Mouse (Mus musculus) monocyte, adult 2 months (primary cell): Measurements from ENCODE around the gene Gm5767.
A peak's percentile ranks its signal among the peaks of the same experiment; 100 is the strongest.

Experiments used
- DNase-seq, 2 experiments: peaks; one replicate each; pipeline ENCODE4 v3.0.0; 2022; ENCODE audit warnings: low spot score in 2 of 2, low read depth in 1 of 2

Gm5767 gene

GRCm38 (mm10) chr16:8669432-8669831 lies 11.1 kb upstream of the Gm5767 start:
- no peak for DNase-seq

GRCm38 (mm10) chr16:8670041-8671035 lies 10.2 kb upstream of the Gm5767 start:
- DNase-seq, result no peak

- peak; percentile 75 to 80 for DNase-seq
These were observed 8.8 kb upstream of the Gm5767 start, which contains the start of gene Carhsp1 for GRCm38 (mm10) chr16:8671551-8672349. Gene Carhsp1, minus strand, starts transcription at chr16:8672155.

GRCm38 (mm10) chr16:8672350-8672687 lies 8.3 kb upstream of the Gm5767 start:
- DNase-seq, result no peak

- DNase-seq, result no peak
These were observed 7.8 kb upstream of the Gm5767 start for GRCm38 (mm10) chr16:8672811-8673210.

- no peak for DNase-seq
These were observed 7.2 kb upstream of the Gm5767 start for GRCm38 (mm10) chr16:8673343-8673742.

GRCm38 (mm10) chr16:8674165-8674564 lies 6.4 kb upstream of the Gm5767 start:
- DNase-seq, result peak in 1 of 2 experiments; percentile 61

GRCm38 (mm10) chr16:8675559-8675958 lies 5.0 kb upstream of the Gm5767 start:
- DNase-seq, result no peak

- DNase-seq, result no peak
These were observed 4.3 kb upstream of the Gm5767 start for GRCm38 (mm10) chr16:8676228-8676627.

GRCm38 (mm10) chr16:8676800-8677199 lies 3.8 kb upstream of the Gm5767 start:
- peak in 1 of 2 experiments; percentile 33 for DNase-seq

GRCm38 (mm10) chr16:8678035-8678434 lies 2.5 kb upstream of the Gm5767 start:
- no peak for DNase-seq

GRCm38 (mm10) chr16:8678676-8679075 lies 1.9 kb upstream of the Gm5767 start:
- no peak for DNase-seq

- no peak for DNase-seq
These were observed 790 bp upstream of the Gm5767 start for GRCm38 (mm10) chr16:8679780-8680179.

GRCm38 (mm10) chr16:8685087-8685486 lies 4.5 kb downstream of the Gm5767 start:
- DNase-seq, result no peak

GRCm38 (mm10) chr16:8686121-8686870 lies 5.7 kb downstream of the Gm5767 start:
- peak; percentile 42 to 52 for DNase-seq

GRCm38 (mm10) chr16:8686871-8687535 lies 6.4 kb downstream of the Gm5767 start:
- no peak for DNase-seq

- DNase-seq, result no peak
These were observed 7.1 kb downstream of the Gm5767 start for GRCm38 (mm10) chr16:8687559-8688112.

GRCm38 (mm10) chr16:8689979-8690656 lies 9.5 kb downstream of the Gm5767 start:
- no peak for DNase-seq

- no peak for DNase-seq
These were observed 10.6 kb downstream of the Gm5767 start for GRCm38 (mm10) chr16:8691206-8691605.

GRCm38 (mm10) chr16:8699556-8699955 lies 19.0 kb downstream of the Gm5767 start:
- DNase-seq, result no peak
